Mouse (Mus musculus): ENCODE results near the gene Flii.

Gene Flii

GRCm38 (mm10) chr11:60766969-60767368, 39.9 kb upstream of the Flii start:
- Histone ChIP-seq H3K36me3 (ENCODE audit: insufficient read depth, low read length) (peaks cover 10% of the 10 kb centered on the region), H3K4me1 (replicated peaks; ENCODE audit: low read depth, low read length) (0 out of 2 replicates have a peak, but pooled peaks cover 3% of the 10 kb centered on the region), H3K27me3 (ENCODE audit: insufficient read depth, low read length) (no peaks in the 10 kb centered on the region), H3K4me3 (replicated peaks; ENCODE audit: low read length) (no peak overlapping the region), H3K9me3 (ENCODE audit: low read length) (no peaks in the 10 kb centered on the region)
- TF ChIP-seq NANOG (IDR thresholded peaks at IDR 0.05; ENCODE audit: borderline replicate concordance, low read length) = no peak
- TF ChIP-seq CTCF (conservative IDR thresholded peaks at IDR 0.05; ENCODE audit: low read length) = no peak
- no peak for TF ChIP-seq POU5F1 (IDR thresholded peaks at IDR 0.05; ENCODE audit: borderline replicate concordance, low read length)

- H3K27me3 ChIP-seq (ENCODE audit: insufficient read depth, low read length) = no peaks in the 10 kb centered on the region
- H3K4me1 ChIP-seq (replicated peaks; ENCODE audit: low read depth, low read length) = 0 out of 2 replicates have a peak, but pooled peaks cover 3% of the 10 kb centered on the region
- peaks cover 56% of the 10 kb centered on the region for H3K36me3 ChIP-seq (ENCODE audit: insufficient read depth, low read length)
- TF ChIP-seq CTCF (conservative IDR thresholded peaks at IDR 0.05; ENCODE audit: low read length) = no peak
- TF ChIP-seq NANOG (IDR thresholded peaks at IDR 0.05; ENCODE audit: borderline replicate concordance, low read length) = no peak
- no peak for TF ChIP-seq POU5F1 (IDR thresholded peaks at IDR 0.05; ENCODE audit: borderline replicate concordance, low read length)
- no peak overlapping the region for H3K4me3 ChIP-seq (replicated peaks; ENCODE audit: low read length)
- no peaks in the 10 kb centered on the region for H3K9me3 ChIP-seq (ENCODE audit: low read length)
These were observed 34.6 kb upstream of the Flii start for GRCm38 (mm10) chr11:60761681-60762080.

- H3K9me3 ChIP-seq (ENCODE audit: low read length) = no peaks in the 10 kb centered on the region
- H3K36me3 ChIP-seq (ENCODE audit: insufficient read depth, low read length) = peaks cover 91% of the 10 kb centered on the region
- H3K27me3 ChIP-seq (ENCODE audit: insufficient read depth, low read length) = no peaks in the 10 kb centered on the region
- H3K4me3 ChIP-seq (replicated peaks; ENCODE audit: low read length) = no peak overlapping the region
- TF ChIP-seq POU5F1 (IDR thresholded peaks at IDR 0.05; ENCODE audit: borderline replicate concordance, low read length) (no peak), CTCF (conservative IDR thresholded peaks at IDR 0.05; ENCODE audit: low read length) (no peak), NANOG (IDR thresholded peaks at IDR 0.05; ENCODE audit: borderline replicate concordance, low read length) (no peak)
- no peaks in the 10 kb centered on the region; the same call in 1 of the 2 replicates for H3K4me1 ChIP-seq (replicated peaks; ENCODE audit: low read depth, low read length)
These were observed 28.5 kb upstream of the Flii start for GRCm38 (mm10) chr11:60755570-60755969.

- Histone ChIP-seq H3K4me1 (replicated peaks; ENCODE audit: low read depth, low read length) (peaks cover 68% of the 10 kb centered on the region), H3K36me3 (ENCODE audit: insufficient read depth, low read length) (peaks cover 81% of the 10 kb centered on the region), H3K4me3 (replicated peaks; ENCODE audit: low read length) (peak overlapping the region; percentile 39), H3K9me3 (ENCODE audit: low read length) (peaks cover 4% of the 10 kb centered on the region; the same call in 1 of the 2 replicates), H3K27me3 (ENCODE audit: insufficient read depth, low read length) (no peaks in the 10 kb centered on the region)
- no peak for TF ChIP-seq NANOG (IDR thresholded peaks at IDR 0.05; ENCODE audit: borderline replicate concordance, low read length)
- TF ChIP-seq CTCF (conservative IDR thresholded peaks at IDR 0.05; ENCODE audit: low read length) = no peak
- no peak for TF ChIP-seq POU5F1 (IDR thresholded peaks at IDR 0.05; ENCODE audit: borderline replicate concordance, low read length)
These were observed 13.3 kb upstream of the Flii start for GRCm38 (mm10) chr11:60740321-60740720.

- Histone ChIP-seq H3K4me3 (replicated peaks; ENCODE audit: low read length) (no peak overlapping the region), H3K36me3 (ENCODE audit: insufficient read depth, low read length) (peaks cover 70% of the 10 kb centered on the region), H3K4me1 (replicated peaks; ENCODE audit: low read depth, low read length) (peaks cover 66% of the 10 kb centered on the region), H3K9me3 (ENCODE audit: low read length) (peaks cover 4% of the 10 kb centered on the region; the same call in 1 of the 2 replicates), H3K27me3 (ENCODE audit: insufficient read depth, low read length) (no peaks in the 10 kb centered on the region)
- no peak for TF ChIP-seq NANOG (IDR thresholded peaks at IDR 0.05; ENCODE audit: borderline replicate concordance, low read length)
- TF ChIP-seq POU5F1 (IDR thresholded peaks at IDR 0.05; ENCODE audit: borderline replicate concordance, low read length) = no peak
- no peak for TF ChIP-seq CTCF (conservative IDR thresholded peaks at IDR 0.05; ENCODE audit: low read length)
These were observed 10.4 kb upstream of the Flii start for GRCm38 (mm10) chr11:60737450-60737849.

- H3K27me3 ChIP-seq (ENCODE audit: insufficient read depth, low read length) = no peaks in the 10 kb centered on the region
- peaks cover 4% of the 10 kb centered on the region; the same call in 1 of the 2 replicates for H3K9me3 ChIP-seq (ENCODE audit: low read length)
- TF ChIP-seq CTCF (conservative IDR thresholded peaks at IDR 0.05; ENCODE audit: low read length) (no peak), POU5F1 (IDR thresholded peaks at IDR 0.05; ENCODE audit: borderline replicate concordance, low read length) (no peak), NANOG (IDR thresholded peaks at IDR 0.05; ENCODE audit: borderline replicate concordance, low read length) (no peak)
- H3K36me3 ChIP-seq (ENCODE audit: insufficient read depth, low read length) = peaks cover 70% of the 10 kb centered on the region
- peaks cover 66% of the 10 kb centered on the region for H3K4me1 ChIP-seq (replicated peaks; ENCODE audit: low read depth, low read length)
- H3K4me3 ChIP-seq (replicated peaks; ENCODE audit: low read length) = no peak overlapping the region
These were observed 9.4 kb upstream of the Flii start for GRCm38 (mm10) chr11:60736491-60736890.

- Histone ChIP-seq H3K36me3 (ENCODE audit: insufficient read depth, low read length) (peaks cover 71% of the 10 kb centered on the region), H3K4me3 (replicated peaks; ENCODE audit: low read length) (no peak overlapping the region), H3K27me3 (ENCODE audit: insufficient read depth, low read length) (no peaks in the 10 kb centered on the region), H3K4me1 (replicated peaks; ENCODE audit: low read depth, low read length) (peaks cover 66% of the 10 kb centered on the region), H3K9me3 (ENCODE audit: low read length) (peaks cover 4% of the 10 kb centered on the region; the same call in 1 of the 2 replicates)
- no peak for TF ChIP-seq POU5F1 (IDR thresholded peaks at IDR 0.05; ENCODE audit: borderline replicate concordance, low read length)
- TF ChIP-seq NANOG (IDR thresholded peaks at IDR 0.05; ENCODE audit: borderline replicate concordance, low read length) = no peak
- TF ChIP-seq CTCF (conservative IDR thresholded peaks at IDR 0.05; ENCODE audit: low read length) = no peak
These were observed 8.1 kb upstream of the Flii start for GRCm38 (mm10) chr11:60735191-60735590.

- TF ChIP-seq NANOG (IDR thresholded peaks at IDR 0.05; ENCODE audit: borderline replicate concordance, low read length) (no peak), CTCF (conservative IDR thresholded peaks at IDR 0.05; ENCODE audit: low read length) (no peak), POU5F1 (IDR thresholded peaks at IDR 0.05; ENCODE audit: borderline replicate concordance, low read length) (no peak)
- H3K27me3 ChIP-seq (ENCODE audit: insufficient read depth, low read length) = no peaks in the 10 kb centered on the region
- H3K9me3 ChIP-seq (ENCODE audit: low read length) = peaks cover 4% of the 10 kb centered on the region; the same call in 1 of the 2 replicates
- H3K36me3 ChIP-seq (ENCODE audit: insufficient read depth, low read length) = peaks cover 61% of the 10 kb centered on the region
- H3K4me3 ChIP-seq (replicated peaks; ENCODE audit: low read length) = no peak overlapping the region
- peaks cover 66% of the 10 kb centered on the region for H3K4me1 ChIP-seq (replicated peaks; ENCODE audit: low read depth, low read length)
These were observed 7.1 kb upstream of the Flii start for GRCm38 (mm10) chr11:60734206-60734605.

- H3K4me3 ChIP-seq (replicated peaks; ENCODE audit: low read length) = peak overlapping the region; percentile 76
- TF ChIP-seq NANOG (IDR thresholded peaks at IDR 0.05; ENCODE audit: borderline replicate concordance, low read length) = no peak
- no peak for TF ChIP-seq POU5F1 (IDR thresholded peaks at IDR 0.05; ENCODE audit: borderline replicate concordance, low read length)
- TF ChIP-seq CTCF (conservative IDR thresholded peaks at IDR 0.05; ENCODE audit: low read length) = no peak
- H3K36me3 ChIP-seq (ENCODE audit: insufficient read depth, low read length) = peaks cover 43% of the 10 kb centered on the region
- 0 out of 2 replicates have a peak, but pooled peaks cover under 1% of the 10 kb centered on the region for H3K27me3 ChIP-seq (ENCODE audit: insufficient read depth, low read length)
- peaks cover 64% of the 10 kb centered on the region for H3K4me1 ChIP-seq (replicated peaks; ENCODE audit: low read depth, low read length)
- no peaks in the 10 kb centered on the region for H3K9me3 ChIP-seq (ENCODE audit: low read length)
These were observed 4.2 kb upstream of the Flii start for GRCm38 (mm10) chr11:60731251-60731650.

All from E14TG2a.4 (cell line).